Mouse (Mus musculus) midbrain, embryonic 14.5 days (tissue): Measurements from ENCODE around the gene Fbxo48. TPM values are rescaled to one million over a fixed set of nuclear protein-coding genes. Genes with fewer than 3 reads are reported as not detected.

ENCODE experiments used
- ATAC-seq: fragments of 200-750 bp; cut with Nextera tagmentation; 2 replicates; pipeline ENCODE4 v1.8.0; 2017; ENCODE audit warnings: moderate number of reproducible peaks, moderate library complexity; ENCODE audit not compliant: low FRiP score, low TSS enrichment
- DNase-seq: peaks from one replicate; pipeline ENCODE4 v3.0.0-alpha.2; 2015
- H3K27ac ChIP-seq: fragments of 300-500 bp; sonication (generic); replicated peaks from 2 replicates; pipeline ENCODE4 v1.5.1; 2014; ENCODE audit warnings: mild to moderate bottlenecking, low read depth, low read length, moderate library complexity
- H3K27me3 ChIP-seq: fragments of 300-500 bp; sonication (generic); 2 replicates; pipeline ENCODE4 v1.6.1; 2014; ENCODE audit warnings: low read length, control low read depth, mixed read lengths; ENCODE audit not compliant: control insufficient read depth, insufficient read depth
- H3K36me3 ChIP-seq: fragments of 300-500 bp; sonication (generic); 2 replicates; pipeline ENCODE4 v1.6.1; 2014; ENCODE audit warnings: low read length, control low read depth; ENCODE audit not compliant: control insufficient read depth, insufficient read depth
- H3K4me1 ChIP-seq: fragments of 300-500 bp; sonication (generic); 2 replicates; pipeline ENCODE4 v1.6.1; 2014; ENCODE audit warnings: mild to moderate bottlenecking, antibody characterized with exemption, low read length, control low read depth; ENCODE audit not compliant: control insufficient read depth, insufficient read depth
- H3K4me2 ChIP-seq: fragments of 300-500 bp; sonication (generic); 2 replicates; pipeline ENCODE4 v1.6.1; 2014; ENCODE audit warnings: mild to moderate bottlenecking, low read length, moderate library complexity
- H3K4me3 ChIP-seq: fragments of 300-500 bp; sonication (generic); replicated peaks from 2 replicates; pipeline ENCODE4 v1.5.1; 2014; ENCODE audit warnings: low read depth, low read length
- H3K9ac ChIP-seq: fragments of 300-500 bp; sonication (generic); replicated peaks from 2 replicates; pipeline ENCODE4 v1.6.1; 2014; ENCODE audit warnings: mild to moderate bottlenecking, low read length, moderate library complexity
- H3K9me3 ChIP-seq: fragments of 300-500 bp; sonication (generic); 2 replicates; pipeline ENCODE4 v1.6.1; 2016; ENCODE audit warnings: low read length, control low read depth, mixed read lengths; ENCODE audit not compliant: control insufficient read depth
- WGBS: fragments of 180-500 bp; shearing (Covaris S2); extraction: QIAGEN DNeasy Blood & Tissue Kit; methylation state at CpG from one replicate; pipeline ENCODE4 v1.1.7; 2014; 5-methylcytosine and 5-hydroxymethylcytosine counted together
- polyA plus RNA-seq: library from polyadenylated mRNA; unstranded; fragments of >200 nt; fragmentation: Nextera tagmentation; extraction: Ambion mirVana; gene quantifications from 2 replicates; pipeline ENCODE4 v1.2.1, GENCODE M21; 2014

The Fbxo48 gene
- polyA plus RNA-seq, 1 experiment from 2014 or later, result 0.75 TPM

DNA sequence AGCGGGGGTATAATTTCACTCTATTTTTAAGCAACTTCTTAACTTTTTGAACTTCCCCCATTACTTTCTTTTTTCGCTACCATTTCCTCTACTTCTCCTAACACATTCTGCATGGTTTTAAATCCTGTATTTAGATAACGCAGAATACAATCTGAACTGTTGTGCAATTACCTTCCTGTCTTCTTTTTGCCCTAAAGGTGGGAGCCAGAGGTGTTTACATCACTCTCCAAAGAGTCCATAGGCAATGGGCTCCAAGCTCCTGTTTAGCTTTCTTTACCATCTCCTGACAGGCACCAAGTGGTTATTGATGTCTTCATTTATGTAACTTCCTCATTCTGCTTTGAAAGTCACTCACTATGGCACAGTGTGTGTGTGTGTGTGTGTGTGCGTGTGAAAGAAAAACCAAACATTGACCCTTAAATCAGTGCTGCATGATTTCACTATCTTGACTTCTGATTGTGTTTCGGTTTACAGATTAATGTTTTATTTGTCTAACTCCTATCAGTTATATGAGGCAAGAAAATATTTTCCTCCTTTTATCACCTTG is 27.1 kb downstream of the Fbxo48 start:
- ATAC-seq, result no peak
- Histone ChIP-seq H3K36me3 (no peaks in the 10 kb centered on the region), H3K27ac (no peak overlapping the region), H3K4me2 (no peak overlapping the region), H3K9ac (no peak overlapping the region), H3K4me1 (no peaks in the 10 kb centered on the region), H3K27me3 (no peaks in the 10 kb centered on the region), H3K4me3 (no peak overlapping the region), H3K9me3 (no peaks in the 10 kb centered on the region)
- DNase-seq, result no peak
- 94% methylated on average over 5 of the region's 5 CpGs for WGBS

DNA sequence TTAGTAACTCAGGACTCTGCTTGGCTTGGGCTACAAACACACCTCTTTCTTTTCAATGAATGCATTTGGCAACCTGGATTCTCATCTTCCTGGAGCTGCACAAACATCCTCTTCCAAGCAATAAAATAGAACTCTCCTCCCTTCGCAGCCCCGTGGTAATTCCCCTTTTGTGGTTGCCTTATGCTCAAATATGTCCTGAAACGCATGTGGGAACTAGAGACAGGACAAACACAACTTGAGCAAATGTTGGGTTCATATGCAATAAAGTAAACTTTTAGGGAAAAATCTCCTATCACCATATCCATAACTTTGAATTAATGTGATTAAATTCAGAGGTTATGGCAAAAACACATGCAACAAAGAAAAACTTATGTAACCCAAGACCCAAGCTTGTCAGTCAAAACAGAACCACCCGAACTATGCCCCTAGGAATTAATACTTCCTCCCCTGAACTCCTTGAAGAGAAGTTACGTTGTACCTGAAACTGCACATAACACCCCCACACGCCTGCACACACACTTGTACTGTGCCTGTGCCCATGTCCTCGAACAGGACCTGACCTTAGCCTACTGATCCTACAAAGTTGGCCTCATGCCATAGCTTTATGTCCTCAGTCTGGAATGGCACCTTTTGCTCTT is 35.5 kb downstream of the Fbxo48 start:
- no peaks in the 10 kb centered on the region for H3K4me1 ChIP-seq
- ATAC-seq (no peak), DNase-seq (no peak)
- no peak overlapping the region for H3K9ac ChIP-seq
- H3K4me3 ChIP-seq, result no peak overlapping the region
- H3K4me2 ChIP-seq, result no peak overlapping the region
- H3K27ac ChIP-seq, result no peak overlapping the region
- H3K36me3 ChIP-seq, result no peaks in the 10 kb centered on the region
- no peaks in the 10 kb centered on the region for H3K27me3 ChIP-seq
- WGBS, result 87% methylated on average over 7 of the region's 7 CpGs
- H3K9me3 ChIP-seq, result no peaks in the 10 kb centered on the region

DNA sequence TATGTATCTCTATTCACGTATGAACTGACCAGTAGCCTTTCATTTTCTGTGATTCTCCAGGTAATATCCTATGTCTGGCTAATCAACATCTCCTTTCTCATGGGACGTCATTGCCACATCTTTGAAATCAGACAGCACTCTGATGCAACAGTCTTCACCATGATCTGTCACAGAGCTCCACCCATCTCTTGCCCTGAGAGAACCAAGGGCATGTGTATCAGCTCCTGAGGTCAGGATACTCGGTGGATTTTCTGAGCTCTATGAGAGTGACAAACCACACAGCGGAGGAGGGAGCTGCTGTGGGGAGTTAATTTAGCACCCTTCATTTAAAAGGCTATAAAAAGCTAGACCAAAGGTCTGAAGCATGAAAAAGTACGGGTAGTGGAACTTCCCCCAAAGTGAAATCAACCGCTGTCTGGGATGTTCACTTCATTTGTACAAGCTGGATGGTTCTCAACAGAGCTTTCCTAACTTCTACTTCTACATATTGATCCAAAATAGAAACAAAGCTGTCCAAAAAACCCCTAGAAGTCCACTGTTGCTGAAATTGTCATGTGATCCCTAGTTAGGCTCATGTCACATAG is 36.7 kb downstream of the Fbxo48 start:
- H3K9me3 ChIP-seq, result no peaks in the 10 kb centered on the region
- no peak overlapping the region for H3K27ac ChIP-seq
- WGBS, result 83% methylated on average over 6 of the region's 6 CpGs
- no peak overlapping the region for H3K4me3 ChIP-seq
- no peak overlapping the region for H3K9ac ChIP-seq
- no peaks in the 10 kb centered on the region for H3K36me3 ChIP-seq
- DNase-seq (no peak), ATAC-seq (no peak)
- no peaks in the 10 kb centered on the region for H3K27me3 ChIP-seq
- H3K4me2 ChIP-seq, result no peak overlapping the region
- H3K4me1 ChIP-seq, result no peaks in the 10 kb centered on the region

DNA sequence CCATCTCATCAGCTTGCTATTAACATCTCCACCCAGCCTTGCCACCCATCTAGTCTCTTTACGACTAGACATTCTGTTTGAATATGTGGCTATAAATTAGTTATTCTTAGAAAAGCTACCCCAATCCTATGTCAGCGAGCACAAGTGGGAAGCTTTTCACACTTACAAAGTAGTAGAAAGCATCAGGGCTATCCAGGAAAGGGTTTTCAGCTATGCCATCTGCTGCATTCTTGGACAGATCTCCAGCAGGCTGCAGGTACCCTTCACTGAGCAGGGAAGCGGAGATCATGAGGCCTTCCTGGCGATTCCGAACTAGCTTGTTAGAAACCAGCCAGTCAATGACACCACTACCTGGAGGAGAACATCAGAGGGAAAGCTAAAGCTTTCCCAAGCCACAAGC is 38.7 kb downstream of the Fbxo48 start:
- H3K27ac ChIP-seq, result no peak overlapping the region
- H3K4me2 ChIP-seq, result no peak overlapping the region
- no peaks in the 10 kb centered on the region for H3K9me3 ChIP-seq
- no peak for ATAC-seq
- H3K27me3 ChIP-seq, result no peaks in the 10 kb centered on the region
- no peak overlapping the region for H3K4me3 ChIP-seq
- 92% methylated on average over 5 of the region's 5 CpGs for WGBS
- H3K9ac ChIP-seq, result no peak overlapping the region
- no peaks in the 10 kb centered on the region for H3K4me1 ChIP-seq
- H3K36me3 ChIP-seq, result 0 out of 2 replicates have a peak, but pooled peaks cover 8% of the 10 kb centered on the region
- DNase-seq, result no peak

DNA sequence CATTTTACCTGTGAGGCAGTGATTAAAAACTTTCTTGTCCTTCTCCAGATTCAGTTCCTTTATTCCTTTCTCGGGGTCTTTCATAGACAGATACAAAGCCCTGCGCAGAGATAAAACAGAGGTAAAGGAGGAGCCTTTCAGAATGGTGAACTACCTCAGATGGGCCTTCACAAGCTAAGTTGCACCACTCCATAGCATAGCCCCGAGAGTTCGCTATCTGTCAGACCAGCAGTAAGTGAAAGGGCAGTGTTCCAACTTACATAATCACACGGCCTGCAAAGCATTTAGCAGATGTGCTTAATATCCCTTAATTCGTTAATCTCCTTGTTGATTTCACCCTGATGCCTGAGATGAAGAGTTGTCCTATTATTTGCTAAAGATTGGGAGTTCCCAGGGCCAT is 41.7 kb downstream of the Fbxo48 start:
- H3K9me3 ChIP-seq, result no peaks in the 10 kb centered on the region
- no peak overlapping the region for H3K27ac ChIP-seq
- no peak overlapping the region for H3K4me2 ChIP-seq
- H3K9ac ChIP-seq, result no peak overlapping the region
- DNase-seq, result no peak
- 0 out of 2 replicates have a peak, but pooled peaks cover 8% of the 10 kb centered on the region for H3K36me3 ChIP-seq
- H3K4me1 ChIP-seq, result no peaks in the 10 kb centered on the region
- 87% methylated on average over 6 of the region's 6 CpGs for WGBS
- ATAC-seq, result no peak
- H3K4me3 ChIP-seq, result no peak overlapping the region
- no peaks in the 10 kb centered on the region for H3K27me3 ChIP-seq

DNA sequence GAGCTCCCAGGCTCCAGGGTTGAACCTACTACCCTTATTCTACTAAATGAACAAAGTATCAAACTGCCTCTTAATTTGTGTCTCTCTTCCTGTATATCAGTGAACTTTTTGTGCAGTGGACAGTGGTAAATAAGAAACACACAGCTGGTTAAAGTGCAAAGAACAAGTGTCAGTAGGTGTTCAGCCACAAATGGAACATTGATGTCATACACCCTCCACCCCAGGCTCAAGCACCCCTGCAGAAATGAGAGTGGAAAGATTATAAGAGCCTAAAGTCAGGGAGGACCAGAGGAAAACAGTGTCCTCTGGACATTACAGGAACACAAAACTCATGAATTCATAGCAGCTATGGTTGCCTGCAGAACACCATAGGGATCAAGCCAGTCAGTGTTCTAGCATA is 45.6 kb downstream of the Fbxo48 start:
- Histone ChIP-seq H3K27me3 (no peaks in the 10 kb centered on the region), H3K27ac (no peak overlapping the region), H3K4me3 (no peak overlapping the region), H3K4me2 (no peak overlapping the region), H3K36me3 (0 out of 2 replicates have a peak, but pooled peaks cover 8% of the 10 kb centered on the region), H3K9me3 (no peaks in the 10 kb centered on the region), H3K4me1 (no peaks in the 10 kb centered on the region), H3K9ac (no peak overlapping the region)
- DNase-seq (no peak), ATAC-seq (no peak)

DNA sequence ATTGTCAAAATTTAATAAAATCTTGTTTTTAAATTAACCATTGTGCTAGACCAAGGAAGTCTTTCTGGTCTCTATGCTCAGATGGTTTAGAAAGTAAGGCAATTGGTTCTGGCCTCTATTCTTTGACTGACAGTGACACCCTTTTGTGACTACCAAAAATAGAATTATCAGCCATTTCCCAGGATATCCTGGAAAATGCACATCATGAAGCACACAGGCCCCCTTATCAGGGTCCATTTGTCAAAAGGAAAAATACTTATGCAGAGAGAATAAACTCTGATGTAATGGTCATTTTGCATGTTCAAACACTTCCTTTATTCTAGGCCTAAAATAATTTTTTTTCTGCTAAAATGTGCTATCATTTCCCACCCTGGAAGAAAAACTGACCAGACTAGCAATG is 46.3 kb downstream of the Fbxo48 start:
- no peak overlapping the region for H3K4me3 ChIP-seq
- H3K9me3 ChIP-seq, result no peaks in the 10 kb centered on the region
- no peak overlapping the region for H3K4me2 ChIP-seq
- ATAC-seq (no peak), DNase-seq (no peak)
- H3K27ac ChIP-seq, result no peak overlapping the region
- H3K27me3 ChIP-seq, result no peaks in the 10 kb centered on the region
- no peaks in the 10 kb centered on the region for H3K4me1 ChIP-seq
- H3K9ac ChIP-seq, result no peak overlapping the region
- 0 out of 2 replicates have a peak, but pooled peaks cover 8% of the 10 kb centered on the region for H3K36me3 ChIP-seq

DNA sequence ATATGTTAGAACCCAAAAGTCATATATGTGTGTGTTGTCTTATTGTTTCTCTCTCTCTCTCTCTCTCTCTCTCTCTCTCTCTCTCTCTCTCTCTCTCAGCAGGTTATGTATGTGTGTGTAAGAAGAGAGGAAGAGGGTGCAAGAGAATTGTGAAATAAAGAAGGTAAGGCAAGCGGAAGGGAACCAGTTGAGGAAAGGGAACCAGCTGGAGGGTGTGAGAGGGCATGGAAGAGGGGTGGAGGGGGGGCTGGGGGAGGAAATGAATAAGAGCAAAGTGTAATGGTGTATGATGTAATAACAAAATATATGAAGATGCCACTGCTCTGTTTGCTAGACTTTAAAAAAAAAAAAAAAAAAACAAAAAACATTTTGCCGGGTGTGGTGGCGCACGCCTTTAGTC is 48.2 kb downstream of the Fbxo48 start:
- Histone ChIP-seq H3K27me3 (no peaks in the 10 kb centered on the region), H3K9ac (no peak overlapping the region), H3K4me1 (no peaks in the 10 kb centered on the region), H3K27ac (no peak overlapping the region), H3K4me3 (no peak overlapping the region), H3K9me3 (no peaks in the 10 kb centered on the region), H3K4me2 (no peak overlapping the region), H3K36me3 (0 out of 2 replicates have a peak, but pooled peaks cover 5% of the 10 kb centered on the region)
- no peak for ATAC-seq
- WGBS, result 93% methylated on average over 4 of the region's 4 CpGs
- DNase-seq, result no peak

DNA sequence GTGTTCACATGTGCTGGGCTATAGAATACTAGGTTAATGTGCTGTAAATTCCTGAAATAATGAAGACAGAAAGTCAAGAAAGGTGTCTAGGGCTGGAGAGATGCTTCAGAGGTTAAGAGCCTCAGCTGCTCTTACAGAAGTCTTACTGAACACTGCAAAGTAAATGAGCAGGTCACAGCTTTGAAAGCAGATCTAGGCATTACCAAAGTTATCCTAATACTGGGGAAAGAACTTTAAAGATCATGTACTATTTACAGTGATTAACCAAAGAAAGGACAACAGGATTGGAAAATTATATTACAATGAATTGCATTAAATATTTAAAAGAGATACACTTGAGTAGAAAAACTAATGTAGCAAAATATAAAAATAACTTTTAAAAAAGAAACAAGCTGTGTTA is 48.8 kb downstream of the Fbxo48 start:
- no peak overlapping the region for H3K4me2 ChIP-seq
- no peak overlapping the region for H3K9ac ChIP-seq
- ATAC-seq (no peak), DNase-seq (no peak)
- H3K36me3 ChIP-seq, result no peaks in the 10 kb centered on the region
- H3K4me1 ChIP-seq, result no peaks in the 10 kb centered on the region
- no peaks in the 10 kb centered on the region for H3K9me3 ChIP-seq
- H3K4me3 ChIP-seq, result no peak overlapping the region
- no peaks in the 10 kb centered on the region for H3K27me3 ChIP-seq
- H3K27ac ChIP-seq, result no peak overlapping the region
